Mouse (Mus musculus) kidney, postnatal 4 days (tissue): Measurements from ENCODE around the gene Mark1.

Source experiments
- DNase-seq, 2 experiments: peaks; one replicate each; pipeline ENCODE4 v3.0.0; 2021; ENCODE audit warnings: mixed read lengths in 2 of 2

Gene Mark1

DNA sequence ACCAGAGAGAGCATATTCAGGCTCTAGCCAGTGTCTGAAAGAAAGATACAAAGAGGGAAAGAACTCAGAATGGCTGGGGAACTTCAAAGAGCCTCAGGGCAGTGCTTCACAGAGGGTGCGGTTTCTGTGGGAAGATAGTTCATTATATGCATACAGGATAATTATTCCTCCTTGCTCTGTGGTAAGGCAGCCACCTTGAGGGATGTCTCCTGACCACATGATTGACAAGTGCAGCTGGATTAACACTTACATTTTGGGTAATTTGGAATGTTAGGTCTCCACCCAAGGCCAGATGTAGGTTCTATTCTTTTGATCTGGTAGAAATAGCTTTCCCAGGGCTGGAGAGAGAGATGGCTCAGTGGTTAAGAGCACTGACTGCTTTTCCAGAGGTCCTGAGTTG is 113.2 kb downstream of the Mark1 start:
- DNase-seq, result no peak

GRCm38 (mm10) chr1:184882281-184883268 is 116.8 kb downstream of the Mark1 start, which contains the start of gene C130074G19Rik:
Gene C130074G19Rik, minus strand, starts transcription at chr1:184883218.
- DNase-seq, result peak; percentile 85 to 91

DNA sequence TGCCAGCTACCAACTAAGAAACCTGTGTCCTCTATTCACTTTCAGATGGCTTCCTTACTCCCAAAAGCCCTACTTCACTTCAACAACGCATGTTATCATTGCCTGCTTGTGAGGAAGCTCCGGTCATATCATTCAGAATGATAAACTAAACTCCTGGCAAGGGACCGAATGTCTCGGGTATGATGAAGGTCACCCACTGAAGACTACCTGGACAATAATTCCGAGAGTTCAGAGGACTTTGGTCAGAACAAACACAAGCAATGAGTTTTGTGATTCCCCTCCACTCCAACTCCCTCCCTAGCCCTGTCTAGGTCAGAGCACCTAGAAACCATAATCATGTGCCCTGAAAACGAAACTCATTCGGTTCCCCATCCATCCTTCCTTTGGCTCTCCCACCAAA is 117.5 kb downstream of the Mark1 start:
- no peak for DNase-seq

GRCm38 (mm10) chr1:184881211-184881610 is 118.2 kb downstream of the Mark1 start:
- no peak for DNase-seq

- DNase-seq, result peak; percentile 44 to 68
Measured at GRCm38 (mm10) chr1:184878860-184879259, 120.5 kb downstream of the Mark1 start.

DNA sequence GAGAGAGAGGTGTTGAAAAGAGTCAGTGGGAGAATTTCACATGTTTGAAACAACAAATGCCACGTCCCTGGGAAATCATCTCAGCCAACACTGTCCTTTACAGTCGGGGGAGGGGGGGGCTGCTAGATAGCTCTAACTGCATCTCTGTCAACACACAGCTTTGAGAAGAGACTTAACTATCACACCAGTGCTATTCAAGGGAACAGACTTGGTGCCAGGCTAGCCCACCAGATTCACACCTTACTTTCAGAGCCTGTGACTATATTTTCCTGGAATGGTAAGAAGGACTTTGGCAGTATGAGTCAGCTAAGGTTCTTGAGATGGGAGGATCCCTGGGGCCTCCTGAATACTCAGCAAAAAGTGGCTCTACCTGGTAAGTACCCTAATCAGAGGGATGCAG is 122.1 kb downstream of the Mark1 start:
- no peak for DNase-seq

- no peak for DNase-seq
Measured at GRCm38 (mm10) chr1:184873910-184874309, 125.5 kb downstream of the Mark1 start.

DNA sequence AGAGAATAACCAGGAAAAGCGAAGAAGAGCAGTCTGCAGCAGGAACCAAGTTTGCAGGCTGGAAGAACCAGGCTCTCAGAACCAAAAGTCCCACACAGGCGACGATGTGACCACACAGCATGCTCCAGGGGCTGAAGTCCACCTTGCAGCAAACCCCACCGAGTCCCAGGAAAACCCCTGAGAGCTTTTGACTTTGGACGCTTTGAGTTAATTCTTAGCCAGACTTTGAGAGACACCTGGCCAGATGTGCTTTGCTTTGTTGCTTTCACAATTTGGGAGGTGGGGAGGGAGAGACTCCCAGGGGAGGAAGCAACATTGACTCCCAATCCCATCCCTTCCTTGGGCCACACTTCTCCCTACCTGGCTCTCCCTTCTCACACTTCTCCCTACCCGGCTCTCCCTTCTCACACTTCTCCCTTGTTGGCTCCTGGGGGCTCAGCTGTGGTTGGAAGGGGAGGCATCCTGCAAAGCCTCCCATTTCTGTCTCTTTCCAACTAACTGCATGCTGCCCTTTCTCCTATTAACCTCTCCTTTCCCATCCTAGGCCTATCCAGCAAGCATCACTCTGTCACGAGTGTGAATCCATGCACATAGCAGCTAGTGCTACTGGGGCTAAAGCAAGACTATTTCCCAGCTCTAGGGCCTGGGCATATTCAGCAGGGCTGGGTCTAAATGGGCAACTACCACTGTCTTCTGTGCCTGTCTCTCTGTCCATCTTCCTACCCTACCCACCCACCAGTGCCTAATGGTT is 127.1 kb downstream of the Mark1 start:
- DNase-seq, result peak; percentile 34 to 64

DNA sequence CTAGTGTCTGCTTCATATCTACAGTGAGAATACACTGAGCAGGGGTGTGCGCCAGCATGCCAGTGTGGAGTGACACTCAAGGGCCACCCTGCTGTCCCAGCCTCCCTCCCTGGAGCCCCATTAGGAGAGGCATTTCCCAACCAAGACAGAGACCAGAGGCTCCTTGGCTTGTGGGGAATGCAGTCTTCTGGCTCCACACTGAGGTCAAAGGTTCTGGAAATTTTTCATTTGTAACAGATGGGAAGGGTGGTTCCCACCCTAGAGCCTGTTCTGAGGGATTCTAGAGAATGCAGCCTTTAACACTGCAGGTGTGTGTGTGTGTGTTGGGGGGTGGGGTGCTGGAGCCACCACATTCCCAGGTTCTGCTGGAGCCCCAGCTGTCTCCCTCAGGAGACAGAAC is 127.9 kb downstream of the Mark1 start:
- DNase-seq, result peak in 1 of 2 experiments; percentile 54

DNA sequence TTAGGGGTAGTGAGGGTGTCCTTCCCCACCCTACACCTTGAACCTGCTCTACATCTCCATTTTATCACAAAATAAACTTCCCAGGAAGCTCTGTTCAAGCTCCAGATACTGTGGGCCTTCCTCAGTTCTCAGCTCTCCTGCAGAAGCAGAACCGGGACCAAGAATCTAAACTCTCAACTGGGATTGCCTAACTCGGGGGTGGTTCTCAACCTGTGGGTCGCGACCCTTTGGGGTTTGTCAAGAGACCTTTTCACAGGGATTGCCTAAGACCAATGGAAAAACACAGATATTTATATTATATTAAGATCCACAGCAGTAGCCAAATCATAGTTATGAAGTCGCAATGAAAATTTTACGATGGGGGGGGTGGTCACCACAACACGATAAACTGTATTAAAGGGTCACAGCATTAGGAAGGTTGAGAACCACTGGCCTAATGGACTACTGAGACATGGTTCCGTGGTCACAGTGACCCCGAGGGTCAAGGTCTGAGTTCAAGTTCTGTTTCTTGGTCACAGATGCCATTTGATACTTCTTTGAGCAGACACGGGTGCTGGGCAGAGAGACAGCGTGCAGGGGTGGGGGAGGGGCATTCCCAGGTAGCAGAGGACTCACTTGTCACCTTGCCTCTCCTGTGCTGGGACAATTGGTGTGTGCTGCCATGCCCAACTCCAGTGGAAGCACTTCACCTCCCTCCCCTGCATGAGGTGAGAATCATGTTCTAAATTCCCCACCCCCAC is 128.6 kb downstream of the Mark1 start:
- DNase-seq, result peak in 1 of 2 experiments; percentile 35

- DNase-seq, result peak; percentile 63 to 77
Measured at GRCm38 (mm10) chr1:184869939-184870565, 129.3 kb downstream of the Mark1 start.

DNA sequence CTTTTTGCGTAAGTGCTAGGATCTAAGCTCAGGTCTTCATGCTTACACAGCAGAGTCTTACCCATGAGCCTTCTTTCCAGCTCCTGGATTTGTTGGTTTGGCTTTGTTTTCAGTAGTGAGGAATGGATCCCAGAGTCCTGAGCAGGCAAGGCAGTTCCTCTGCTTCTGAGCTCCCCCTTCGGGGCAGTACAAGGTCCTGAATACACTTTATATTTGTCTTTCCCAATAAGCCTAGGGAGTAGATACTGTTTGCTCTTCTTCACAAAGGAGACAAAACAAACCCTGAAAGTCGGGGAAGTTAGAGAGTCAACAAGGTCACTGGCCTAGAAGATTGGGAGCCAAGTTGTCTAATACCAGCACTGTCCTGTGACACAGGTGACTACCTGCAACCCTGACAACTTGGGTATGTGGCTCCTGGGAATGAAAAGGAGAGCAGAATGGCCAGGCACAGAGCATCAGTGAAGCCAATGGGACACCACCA is 131.7 kb downstream of the Mark1 start:
- DNase-seq, result no peak

DNA sequence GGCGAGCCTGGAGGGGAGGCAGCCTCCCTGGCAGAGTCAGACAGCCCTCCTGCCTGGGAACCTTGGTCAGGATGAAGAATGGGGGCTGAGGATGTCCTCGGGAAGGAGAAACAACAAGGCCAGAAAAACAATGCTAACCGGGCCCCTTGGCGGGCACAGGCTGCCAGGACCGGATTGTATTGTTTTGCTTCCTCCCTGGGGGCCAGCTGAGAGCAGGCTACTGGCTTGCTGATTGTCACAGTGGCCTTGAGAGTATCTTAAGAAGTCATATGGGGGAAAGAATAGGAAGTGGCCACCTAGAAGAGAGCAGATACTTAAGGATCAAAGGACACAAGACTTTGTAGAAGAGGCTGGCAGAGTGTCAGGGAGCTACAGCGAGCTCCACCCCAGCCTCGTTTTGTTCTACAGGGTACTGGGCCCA is 135.0 kb downstream of the Mark1 start:
- DNase-seq, result peak; percentile 36 to 64

- no peak for DNase-seq
Measured at GRCm38 (mm10) chr1:184862636-184863035, 136.7 kb downstream of the Mark1 start.

- no peak for DNase-seq
Measured at GRCm38 (mm10) chr1:184861551-184861950, 137.8 kb downstream of the Mark1 start.

DNA sequence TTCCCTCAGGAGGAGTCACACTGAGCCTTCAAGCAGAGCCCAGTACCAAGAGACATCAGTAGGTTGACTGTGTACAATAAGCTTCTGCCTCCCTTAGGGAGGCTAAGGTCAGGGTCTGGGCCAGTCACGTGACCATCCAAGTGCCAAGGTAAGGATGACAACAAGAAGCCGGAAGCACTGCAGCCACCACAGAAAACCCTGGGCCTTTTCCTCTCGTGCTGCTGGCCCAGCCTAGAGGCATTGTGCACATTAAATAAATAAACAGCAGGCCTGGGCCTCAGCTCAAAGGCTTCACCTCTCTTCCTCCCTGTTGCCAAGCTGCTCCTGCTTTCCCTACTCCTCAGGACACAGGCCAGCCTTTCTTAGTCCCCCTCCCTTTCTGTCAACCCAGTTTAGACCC is 139.1 kb downstream of the Mark1 start:
- no peak for DNase-seq

DNA sequence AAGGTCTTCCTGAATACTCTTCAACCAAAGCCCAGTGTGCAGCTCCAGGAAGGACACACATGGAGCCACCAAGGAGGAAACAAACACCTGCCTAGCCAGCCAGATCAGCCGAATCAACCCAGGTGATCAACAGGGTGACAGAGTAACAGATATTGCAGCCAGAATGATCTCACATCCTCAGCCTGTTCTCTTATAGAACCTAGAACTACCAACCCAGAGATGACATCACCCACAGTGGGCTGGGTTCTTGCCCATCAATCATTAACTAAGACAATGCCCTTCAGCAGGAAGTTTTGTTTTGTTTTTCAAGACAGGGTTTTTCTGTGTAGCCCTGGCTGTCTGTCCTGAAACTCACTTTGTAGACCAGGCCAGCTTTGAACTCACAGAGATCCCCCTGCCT is 141.1 kb downstream of the Mark1 start:
- no peak for DNase-seq

- DNase-seq, result no peak
Measured at GRCm38 (mm10) chr1:184857216-184857615, 142.2 kb downstream of the Mark1 start.

GRCm38 (mm10) chr1:184853922-184854321 is 145.4 kb downstream of the Mark1 start:
- DNase-seq, result no peak

GRCm38 (mm10) chr1:184853339-184853738 is 146.0 kb downstream of the Mark1 start:
- DNase-seq, result peak; percentile 81 to 86

DNA sequence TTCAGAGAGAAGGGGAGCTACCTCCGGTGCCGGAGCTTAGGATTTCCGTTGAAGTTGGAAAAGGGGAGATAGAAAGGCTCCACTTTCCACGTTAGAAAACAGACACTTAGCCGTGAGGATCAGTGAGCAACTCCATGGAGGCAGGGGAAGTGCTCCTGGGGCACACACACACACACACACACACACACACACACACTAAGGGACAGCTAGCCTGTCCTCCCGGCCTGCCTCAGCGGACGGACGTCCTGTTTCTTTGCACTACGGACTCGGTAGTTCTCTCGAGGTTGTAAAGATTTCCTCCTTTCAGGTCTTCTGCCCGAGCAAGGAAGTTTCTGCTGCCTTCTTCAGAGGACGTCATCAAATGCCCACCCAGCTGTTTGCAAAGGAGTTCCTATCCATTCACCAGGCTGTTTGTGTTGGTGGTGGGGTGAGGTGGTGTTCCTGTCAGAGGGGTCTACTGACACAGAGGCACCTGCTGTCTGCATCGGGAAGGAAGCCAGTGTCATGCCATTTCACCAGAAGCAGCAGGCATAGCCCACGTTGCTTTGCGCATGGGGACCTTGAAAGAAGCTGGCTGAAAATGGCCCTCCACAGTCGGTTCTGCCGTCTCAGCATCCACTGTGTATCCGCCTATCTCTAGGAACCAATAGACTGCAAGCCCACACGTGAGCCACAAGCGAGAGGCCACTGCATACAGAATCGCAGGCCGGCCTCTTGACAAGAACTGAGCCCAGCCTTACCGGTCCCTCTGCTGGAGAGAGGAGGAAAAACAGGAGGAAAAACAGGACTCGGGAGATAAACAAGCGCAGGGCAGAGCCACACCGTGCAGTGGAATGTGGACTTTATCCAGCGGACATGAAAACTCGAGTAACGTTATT is 147.4 kb downstream of the Mark1 start:
- peak; percentile 80 to 89 for DNase-seq
